Mouse (Mus musculus) retina, postnatal 7 days (tissue): ENCODE measurements around the gene Wdr46.
"Not testable (repeated sequence)": the region's sequence is repeated elsewhere in the genome, so short reads cannot be mapped to it uniquely, and the experiment has no call there.

ENCODE experiments used
- DNase-seq: peaks from one replicate; pipeline ENCODE4 v3.0.0-alpha.2; 2012; ENCODE audit warnings: low read depth, low spot score

Wdr46 gene

DNA sequence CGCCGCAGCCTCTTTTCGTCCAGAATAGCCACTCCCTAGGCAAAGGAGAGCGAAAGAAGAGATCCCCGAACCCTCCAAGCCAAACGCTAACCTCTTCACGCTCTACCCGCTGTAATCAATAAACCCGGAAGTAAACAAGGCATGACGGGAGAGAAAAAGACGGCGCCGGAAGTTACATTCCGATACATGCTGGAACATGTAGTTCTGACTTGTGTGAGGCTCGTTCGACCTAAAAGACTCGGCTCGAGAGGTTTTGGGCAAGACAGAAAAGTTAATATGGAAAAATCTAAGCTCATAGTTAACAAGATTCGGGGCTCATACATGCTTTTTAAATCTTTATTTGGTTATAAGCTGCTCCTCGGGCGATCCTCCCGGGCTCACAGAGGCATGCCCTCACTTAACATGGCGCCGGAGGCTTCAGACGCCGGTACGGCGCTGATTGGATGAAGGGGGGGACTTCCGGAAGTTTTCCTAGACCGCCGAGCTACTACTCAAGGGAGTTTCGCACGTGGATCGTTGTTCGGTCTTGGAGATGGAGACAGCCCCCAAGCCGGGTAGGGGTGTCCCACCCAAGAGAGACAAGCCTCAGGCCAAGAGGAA is at the start of gene Wdr46, which contains the start of gene Pfdn6:
TSS of gene Wdr46 (plus strand) at position 455 of the 600 bp plus-strand sequence.
TSS of gene Pfdn6 (minus strand) at position 138 of the 600 bp plus-strand sequence.
- peak; percentile 88 for DNase-seq

DNA sequence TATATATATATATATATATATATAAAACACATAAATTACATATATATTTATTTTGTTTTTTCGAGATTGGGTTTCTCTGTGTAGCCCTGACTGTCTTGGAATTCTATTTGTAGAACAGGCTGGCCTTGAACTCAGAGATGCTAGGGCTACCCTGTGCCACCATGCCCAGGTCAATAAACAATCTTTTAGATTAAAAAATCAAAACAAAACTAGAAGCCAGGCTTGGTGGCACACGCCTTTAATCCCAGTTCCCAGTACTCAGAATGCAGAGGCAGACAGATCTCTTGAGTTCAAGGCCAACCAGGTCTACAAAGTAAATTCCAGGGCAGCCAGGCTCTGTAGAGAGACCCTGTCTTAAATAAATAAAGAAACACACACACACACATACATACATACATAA is 49.1 kb upstream of the Wdr46 start:
- DNase-seq, result no peak

DNA sequence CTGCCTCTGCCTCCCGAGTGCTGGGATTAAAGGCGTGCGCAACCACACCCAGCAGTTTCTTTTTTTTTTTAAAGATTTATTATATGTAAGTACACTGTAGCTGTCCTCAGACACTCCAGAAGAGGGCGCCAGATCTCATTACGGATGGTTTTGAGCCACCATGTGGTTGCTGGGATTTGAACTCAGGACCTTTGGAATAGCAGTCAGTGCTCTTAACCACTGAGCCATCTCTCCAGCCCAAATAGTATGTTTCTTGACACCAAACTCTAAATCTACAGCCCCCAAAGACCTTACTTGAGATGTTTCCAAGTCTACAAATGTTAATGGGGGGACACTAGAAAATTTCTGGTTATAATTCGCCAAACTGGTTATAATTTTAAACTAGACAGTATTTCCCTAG is 48.6 kb upstream of the Wdr46 start:
- DNase-seq, result not testable (repeated sequence)

DNA sequence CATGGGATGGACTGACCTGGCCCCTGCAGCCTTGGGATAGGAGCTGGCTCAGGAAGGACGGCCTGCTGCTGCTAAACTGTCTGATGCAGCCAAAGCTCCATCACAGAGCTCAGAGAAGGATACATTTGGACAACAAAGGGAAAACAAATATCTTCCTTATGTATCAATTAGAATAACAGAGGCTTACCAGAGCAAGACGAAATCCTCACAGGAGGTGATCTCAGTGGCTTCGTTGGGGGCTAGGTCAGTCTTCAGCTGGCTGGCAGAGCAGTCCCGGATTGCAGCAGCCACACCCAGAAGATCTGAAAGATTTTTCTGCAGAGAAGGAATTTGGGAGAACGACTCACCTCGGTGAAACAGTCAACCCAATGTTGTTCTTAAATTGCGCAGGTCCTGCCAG is 48.0 kb upstream of the Wdr46 start:
- no peak for DNase-seq

DNA sequence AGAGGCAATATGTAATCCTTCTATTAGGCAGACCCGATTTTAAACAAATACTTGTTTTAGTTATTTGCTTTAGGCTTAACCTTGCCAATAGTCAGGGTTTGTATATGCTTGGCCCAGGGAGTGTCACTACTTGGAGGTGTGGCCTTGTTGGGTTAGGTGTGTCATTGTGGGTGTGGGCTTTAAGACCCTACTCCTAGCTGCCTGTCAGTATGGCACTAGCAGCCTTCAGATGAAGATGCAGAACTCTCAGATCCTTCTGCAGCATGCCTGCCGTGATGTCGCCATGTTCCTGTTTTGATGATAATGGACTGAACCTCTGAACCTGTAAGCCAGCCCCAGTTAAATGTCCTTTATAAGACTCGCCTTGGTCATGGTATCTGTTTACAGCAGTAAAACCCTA is 47.4 kb upstream of the Wdr46 start:
- DNase-seq, result not testable (repeated sequence)

DNA sequence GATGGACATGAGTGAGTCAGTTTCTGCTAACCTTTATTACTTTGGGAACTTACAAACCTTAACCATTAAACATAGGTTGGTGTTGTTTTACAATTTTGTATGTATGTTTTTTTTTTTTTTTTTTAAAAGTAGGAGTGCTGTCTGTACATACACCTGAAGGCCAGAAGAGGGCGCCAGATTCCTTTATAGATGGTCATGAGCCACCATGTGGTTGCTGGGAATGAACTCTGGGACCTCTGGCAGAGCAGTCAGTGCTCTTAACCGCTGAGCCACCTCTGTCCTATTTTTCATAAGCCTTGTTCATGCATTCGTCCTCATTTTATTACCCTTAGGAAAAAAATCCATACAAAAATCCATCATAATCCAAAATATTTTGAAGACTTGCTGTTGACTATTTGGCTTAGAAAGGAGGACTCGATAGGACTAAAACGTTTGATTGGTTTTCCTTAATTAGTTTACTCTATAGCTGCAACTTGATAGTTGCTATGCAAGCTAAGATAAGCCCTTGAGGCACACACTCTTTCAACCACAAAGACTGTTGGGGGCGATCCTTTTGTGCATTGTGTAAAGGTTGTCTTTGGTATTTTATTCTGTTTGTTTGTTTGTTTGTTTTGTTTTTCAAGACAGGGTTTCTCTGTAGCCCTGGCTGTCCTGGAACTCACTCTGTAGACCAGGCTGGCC is 43.2 kb upstream of the Wdr46 start:
- peak; percentile 67 for DNase-seq

DNA sequence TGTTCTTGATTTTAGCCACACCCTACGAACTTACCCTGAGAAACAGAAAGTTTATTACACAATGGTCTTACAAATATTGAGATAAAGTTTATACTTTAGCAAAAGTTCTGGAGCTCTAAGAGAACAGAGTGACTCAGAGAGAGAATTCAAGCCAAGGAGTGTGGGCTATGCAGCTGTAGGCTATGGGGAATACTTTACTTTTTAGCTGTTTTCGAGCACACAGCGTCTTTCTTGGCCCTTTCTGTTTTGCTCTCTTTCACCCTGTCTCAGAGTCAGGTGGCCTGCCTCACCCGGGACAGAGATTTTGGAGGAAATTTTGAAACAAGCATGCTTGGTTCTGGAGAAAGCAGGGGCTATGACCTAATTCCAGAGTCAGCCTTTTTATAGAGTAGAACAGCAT is 42.3 kb upstream of the Wdr46 start:
- not testable (repeated sequence) for DNase-seq

DNA sequence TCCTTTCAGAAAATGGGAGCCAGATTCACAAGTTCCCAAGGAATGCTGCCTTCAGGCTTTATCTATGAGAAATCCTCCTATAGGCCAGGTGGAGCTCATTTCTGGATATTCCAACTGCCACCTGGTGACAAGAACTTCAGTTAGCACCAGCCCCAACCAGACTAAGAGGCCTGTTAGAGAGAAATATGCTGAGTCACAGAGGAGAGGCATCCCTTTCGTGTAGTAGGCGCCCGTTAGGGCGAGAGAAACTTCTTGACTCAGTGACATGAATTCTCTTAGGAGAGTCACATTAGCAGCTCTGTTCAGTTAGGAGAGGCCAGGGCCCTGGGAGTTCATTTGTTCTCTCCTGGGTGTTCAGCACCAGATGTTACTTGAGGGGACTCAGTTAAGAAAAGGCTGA is 40.8 kb upstream of the Wdr46 start:
- no peak for DNase-seq

DNA sequence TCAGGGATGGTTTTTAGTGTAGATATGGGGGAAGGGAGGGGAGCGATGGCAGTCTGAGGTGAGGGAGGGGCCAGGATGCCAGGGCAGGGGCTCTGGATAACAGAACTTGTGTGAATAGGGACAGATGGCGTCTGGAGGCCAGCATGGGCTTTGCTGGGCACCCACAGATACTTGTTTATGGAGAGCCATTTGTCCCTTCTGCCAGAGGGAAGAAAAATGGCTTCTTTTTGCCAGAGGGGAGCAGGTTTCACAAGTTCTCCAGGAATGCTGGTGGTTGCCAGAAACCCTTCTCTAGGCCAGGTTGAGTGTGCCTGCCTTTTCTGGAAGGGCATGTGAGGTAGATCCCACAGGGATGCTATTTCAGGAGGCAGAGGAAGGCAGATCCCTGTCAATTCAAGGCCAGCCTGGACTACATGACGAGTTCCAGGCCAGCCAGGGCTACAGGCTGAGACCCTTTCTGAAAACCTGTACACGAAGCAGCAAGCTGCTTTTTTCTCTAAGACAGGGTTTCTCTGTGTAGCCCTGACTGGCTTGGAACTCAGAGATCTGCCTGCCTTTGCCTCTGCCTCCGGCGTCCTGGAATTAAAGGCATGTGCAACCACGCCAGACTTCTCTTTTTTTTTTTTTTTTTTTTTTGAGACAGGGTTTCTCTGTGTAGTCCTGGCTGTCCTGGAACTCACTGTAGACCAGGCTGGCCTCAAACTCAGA is 40.0 kb upstream of the Wdr46 start:
- DNase-seq, result no peak

DNA sequence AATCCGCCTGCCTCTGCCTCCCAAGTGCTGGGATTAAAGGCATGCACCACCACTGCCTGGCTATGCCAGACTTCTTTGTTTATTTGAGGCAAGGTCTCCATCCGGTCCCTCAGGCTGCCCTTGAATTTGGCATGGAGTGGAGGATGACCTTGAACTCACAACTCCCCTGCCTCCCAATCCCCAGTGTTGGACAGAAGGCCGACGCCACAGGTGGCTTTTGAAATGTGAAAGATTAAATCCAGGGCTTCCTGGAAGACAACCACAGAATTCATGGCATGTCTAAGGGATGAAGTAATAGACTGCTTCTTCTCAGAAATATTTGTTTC is 39.5 kb upstream of the Wdr46 start:
- DNase-seq, result no peak

DNA sequence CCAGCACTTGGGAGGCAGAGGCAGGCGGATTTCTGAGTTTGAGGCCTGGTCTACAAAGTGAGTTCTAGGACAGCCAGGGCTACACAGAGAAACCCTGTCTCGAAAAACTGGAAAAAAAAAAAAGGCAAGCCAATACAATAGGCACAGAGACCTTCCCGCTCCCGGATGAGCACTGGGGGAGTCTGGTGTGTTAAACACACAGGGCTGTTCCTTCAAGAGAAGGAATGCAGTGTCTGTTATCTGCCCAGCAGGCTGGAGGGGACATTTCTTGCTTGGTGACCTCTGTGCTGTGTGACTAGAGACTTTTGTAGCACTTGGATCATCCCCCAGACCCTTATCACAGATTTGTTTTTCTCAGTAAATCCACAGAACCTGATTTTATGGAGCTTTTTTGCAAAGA is 38.8 kb upstream of the Wdr46 start:
- no peak for DNase-seq

DNA sequence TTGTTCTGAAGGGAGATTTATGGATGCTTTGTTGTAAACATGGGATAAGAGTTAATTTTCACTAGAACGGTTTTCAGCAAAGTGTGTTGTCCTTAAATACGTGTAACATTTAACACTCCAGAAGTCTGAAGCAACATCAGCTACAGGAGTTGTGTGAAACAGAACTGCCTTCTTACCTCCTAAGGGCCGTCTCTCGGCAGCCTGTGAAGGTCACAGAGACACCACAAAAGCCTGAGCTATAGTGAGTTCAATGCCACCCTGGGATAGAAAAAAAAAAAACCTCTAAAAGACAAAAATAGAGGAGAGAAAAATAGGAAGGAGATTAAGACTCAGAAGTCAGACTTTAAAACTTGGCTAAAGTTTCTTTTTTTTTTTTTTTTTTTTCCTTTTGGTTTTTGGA is 38.4 kb upstream of the Wdr46 start:
- no peak for DNase-seq

DNA sequence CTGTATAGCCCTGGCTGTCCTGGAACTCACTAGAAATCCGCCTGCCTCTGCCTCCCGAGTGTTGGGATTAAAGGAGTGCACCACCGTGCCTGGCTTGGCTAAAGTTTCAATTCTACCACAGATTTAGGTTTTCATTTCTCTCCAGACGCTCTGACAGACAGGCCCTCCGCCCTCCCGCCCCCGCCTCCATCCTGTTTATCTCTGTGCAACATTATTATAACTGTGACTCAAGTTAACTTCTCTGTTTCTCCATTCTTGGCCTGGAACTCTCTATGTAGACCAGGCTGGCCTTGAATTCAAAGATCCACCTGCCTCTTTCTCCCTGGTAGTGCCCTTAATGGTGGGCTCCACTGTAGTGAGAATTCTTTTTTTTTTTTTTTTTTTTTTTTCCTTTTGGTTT is 38.0 kb upstream of the Wdr46 start:
- no peak for DNase-seq

DNA sequence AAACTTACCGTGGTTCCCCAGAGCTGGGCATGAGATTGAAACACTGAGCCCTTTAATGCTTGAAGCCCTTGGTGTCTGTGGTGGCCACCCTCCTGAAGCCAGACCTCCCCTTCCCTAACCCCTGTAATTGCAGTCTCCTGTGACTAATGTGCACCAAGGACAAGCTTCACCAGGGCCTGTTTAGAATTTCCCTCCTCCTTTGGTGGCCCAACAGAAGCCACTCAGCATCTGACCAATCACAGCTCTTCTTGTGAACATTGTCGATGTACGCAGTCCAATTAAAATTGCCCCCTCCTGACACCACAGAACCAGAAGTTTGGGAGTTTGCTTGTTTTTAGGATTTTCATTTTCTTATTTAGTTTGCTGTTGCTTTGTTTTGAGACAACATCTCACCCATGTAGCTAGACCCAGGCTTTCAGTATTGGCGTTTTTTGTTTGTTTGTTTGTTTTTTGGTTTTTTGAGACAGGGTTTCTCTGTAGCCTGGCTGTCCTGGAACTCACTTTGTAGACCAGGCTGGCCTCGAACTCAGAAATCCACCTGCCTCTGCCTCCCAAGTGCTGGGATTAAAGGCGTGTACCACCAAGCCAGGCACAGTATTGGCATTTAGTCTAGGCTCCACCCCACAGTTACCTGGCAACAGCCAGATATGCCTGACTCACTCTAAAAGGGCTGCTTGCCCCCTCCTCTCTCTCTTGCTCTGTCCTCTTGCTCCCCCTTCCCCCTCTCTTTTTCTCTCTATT is 36.4 kb upstream of the Wdr46 start:
- DNase-seq, result not testable (repeated sequence)

DNA sequence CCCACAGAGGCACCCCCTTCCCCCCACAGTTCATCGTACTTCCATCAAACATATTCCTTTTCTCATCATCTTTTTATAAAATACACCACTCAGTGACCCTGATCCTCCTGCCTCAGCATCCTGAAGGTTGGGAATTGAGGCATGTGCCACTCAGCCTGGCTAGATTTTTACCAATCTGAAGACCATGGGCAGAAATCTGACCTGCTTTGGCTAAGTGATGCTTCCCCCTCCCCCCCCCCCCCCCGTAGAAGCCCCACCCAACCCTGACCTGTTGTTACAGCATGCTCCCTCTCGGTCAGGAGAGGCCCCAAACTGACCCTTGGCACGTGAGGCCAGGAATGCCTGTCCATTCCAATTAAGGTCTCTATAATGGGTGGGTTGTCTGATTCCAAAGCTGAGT is 35.6 kb upstream of the Wdr46 start, which contains the start of gene Platr17:
TSS of gene Platr17 (plus strand) at position 301 of the 400 bp plus-strand sequence.
- not testable (repeated sequence) for DNase-seq

DNA sequence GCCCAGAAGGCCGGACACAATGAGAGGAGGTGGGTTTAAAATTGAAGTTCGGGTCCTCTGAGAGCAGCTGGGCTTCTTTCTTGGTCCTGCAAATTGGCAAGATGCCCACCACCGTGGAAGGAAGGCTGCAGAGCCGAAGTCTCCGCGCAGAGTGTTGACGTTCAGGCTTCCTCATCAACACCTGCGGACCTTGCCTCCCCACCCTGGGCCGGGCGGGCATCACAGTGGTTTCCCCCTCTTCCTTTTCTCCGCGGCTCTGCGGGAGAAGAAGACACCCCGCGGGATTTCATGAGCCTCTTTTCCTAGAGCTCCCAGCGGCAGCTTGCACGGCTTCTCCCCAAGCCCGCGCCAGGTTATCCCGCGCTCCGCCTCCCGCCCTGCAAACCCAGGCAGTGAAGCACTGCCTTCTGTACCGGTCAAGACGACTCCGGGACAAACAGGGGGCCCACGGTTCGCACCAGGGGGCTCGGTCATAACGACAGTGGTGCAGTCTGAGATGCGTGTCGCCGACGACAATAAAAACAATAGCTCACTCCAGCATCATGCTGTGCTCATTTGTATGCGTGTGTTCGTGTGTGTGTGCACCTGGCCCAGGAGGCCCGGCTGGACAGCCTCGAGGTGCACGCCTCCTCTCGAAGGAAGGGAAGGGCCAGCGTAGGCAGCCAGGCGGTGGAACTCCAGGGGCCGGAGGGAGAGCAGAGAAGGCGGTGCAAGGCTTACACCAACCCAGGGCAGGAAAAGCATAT is 32.0 kb upstream of the Wdr46 start:
- DNase-seq, result no peak

DNA sequence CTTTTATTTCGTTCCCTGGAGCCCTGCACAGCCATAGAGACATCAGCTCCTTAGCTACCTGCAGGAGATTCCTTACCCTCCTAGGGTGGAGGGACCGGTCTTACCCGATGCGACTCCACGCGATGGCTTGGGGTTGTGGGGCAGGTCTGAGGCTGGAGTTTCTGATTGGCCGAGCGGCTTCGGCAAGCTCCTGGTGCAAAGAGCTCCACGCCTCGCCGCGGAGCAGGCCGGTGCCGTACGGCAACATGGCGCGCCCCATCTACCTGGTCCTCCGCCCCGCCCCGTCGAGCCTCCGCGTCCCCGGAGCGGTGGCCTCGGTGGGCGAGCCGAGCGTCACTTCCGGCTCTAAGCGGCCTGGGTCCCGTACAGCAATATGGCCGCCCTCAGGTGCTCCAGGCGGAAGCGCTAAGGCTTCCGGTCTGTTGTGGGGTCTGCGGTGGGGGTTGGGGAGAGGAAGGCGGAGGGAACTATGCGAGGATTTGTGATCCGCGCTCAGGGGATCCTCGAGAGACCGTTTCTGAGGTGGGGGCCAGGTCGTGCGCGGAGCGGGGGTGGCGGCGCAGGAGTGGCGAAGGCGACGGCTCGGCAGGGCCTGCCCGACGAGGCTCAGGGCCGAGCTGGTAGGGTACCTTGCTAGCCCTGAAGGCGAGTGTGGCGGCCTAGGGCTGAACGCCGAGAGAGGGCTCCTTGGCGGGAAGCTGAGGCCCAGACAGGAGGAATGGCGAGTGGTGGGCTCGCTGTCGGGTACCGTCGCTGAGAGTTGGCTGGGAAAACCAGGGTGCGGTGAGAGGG is 31.2 kb upstream of the Wdr46 start, which contains the start of gene Daxx:
TSS of gene Daxx (plus strand) at position 338 of the 792 bp plus-strand sequence.
- DNase-seq, result peak; percentile 96

DNA sequence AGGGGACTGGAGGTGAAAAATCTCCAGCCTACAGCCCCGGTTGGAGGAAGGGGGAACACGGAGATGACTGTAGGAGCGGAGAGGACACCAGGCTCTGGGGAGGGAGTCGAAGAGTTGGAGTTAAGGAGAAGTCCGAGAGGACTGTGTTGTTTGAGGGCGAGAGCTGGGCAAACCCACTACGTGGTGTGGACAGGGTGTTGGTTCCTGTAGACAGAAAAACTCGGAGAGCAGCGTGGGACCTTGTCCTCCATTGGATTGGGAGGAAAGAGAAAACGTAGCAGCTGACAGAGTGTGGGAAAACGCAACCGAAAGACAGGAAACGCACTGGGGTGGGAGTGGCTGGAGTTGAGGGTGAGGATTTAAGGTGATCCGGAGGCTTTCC is 30.6 kb upstream of the Wdr46 start:
- DNase-seq, result no peak

DNA sequence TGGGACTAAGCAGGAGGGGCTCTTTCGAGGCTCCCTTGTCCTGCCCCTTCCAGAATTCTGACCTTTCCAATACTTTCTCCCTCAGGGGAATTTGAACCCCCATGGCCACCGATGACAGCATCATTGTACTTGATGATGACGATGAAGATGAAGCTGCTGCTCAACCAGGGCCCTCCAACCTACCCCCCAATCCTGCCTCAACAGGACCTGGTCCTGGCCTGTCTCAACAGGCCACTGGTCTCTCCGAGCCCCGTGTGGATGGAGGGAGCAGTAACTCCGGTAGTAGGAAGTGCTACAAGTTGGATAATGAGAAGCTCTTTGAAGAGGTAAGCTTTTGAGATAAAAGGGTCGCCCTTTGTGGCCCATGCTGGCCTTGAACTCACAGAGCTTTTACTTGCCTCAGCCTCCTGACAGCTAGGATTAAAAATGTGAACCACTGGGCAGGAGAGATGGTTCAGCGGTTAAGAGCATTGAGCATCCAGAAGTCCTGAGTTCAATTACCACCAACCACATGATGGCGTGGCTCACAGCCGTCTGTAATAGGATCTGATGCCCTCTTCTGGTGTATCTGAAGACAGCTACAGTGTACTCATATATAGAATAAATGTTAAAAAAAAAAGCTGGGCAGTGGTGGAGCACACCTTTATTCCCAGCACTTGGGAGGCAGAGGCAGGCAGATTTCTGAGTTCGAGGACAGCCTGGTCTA is 30.0 kb upstream of the Wdr46 start:
- no peak for DNase-seq
